Mouse (Mus musculus) testis, adult 2 months (tissue): ENCODE measurements at regions not wholly inside any gene's neighbourhood (a gene's known extent, or its start where the extent isn't known, plus 50 kb on each side); places are given as distances from the start of the nearest gene placed in this dataset.

Source experiments
- H3K27ac ChIP-seq: fragments of 200-500 bp; 2 replicates; pipeline ENCODE4 v1.5.1; 2012; ENCODE audit warnings: low read depth, low read length; ENCODE audit not compliant: control insufficient read depth, insufficient read depth
- H3K27me3 ChIP-seq: fragments of 200-500 bp; 2 replicates; pipeline ENCODE4 v1.6.1; 2012; ENCODE audit warnings: mild to moderate bottlenecking, low read length, moderate library complexity; ENCODE audit not compliant: control insufficient read depth, insufficient read depth
- H3K36me3 ChIP-seq: fragments of 200-500 bp; 2 replicates; pipeline ENCODE4 v1.6.1; 2012; ENCODE audit warnings: mild to moderate bottlenecking, low read length; ENCODE audit not compliant: control insufficient read depth, insufficient read depth
- H3K4me1 ChIP-seq: fragments of 200-500 bp; 2 replicates; pipeline ENCODE4 v1.6.1; 2012; ENCODE audit warnings: low read length; ENCODE audit not compliant: control insufficient read depth, insufficient read depth
- H3K4me3 ChIP-seq: fragments of 200-500 bp; 2 replicates; pipeline ENCODE4 v1.5.1; 2012; ENCODE audit warnings: low read depth, mild to moderate bottlenecking, low read length, moderate library complexity, mixed read lengths; ENCODE audit not compliant: control insufficient read depth
- CTCF ChIP-seq: fragments of 200-500 bp; IDR thresholded peaks from 2 replicates; pipeline ENCODE4 v1.5.1; 2012; ENCODE audit warnings: low read depth, mild to moderate bottlenecking, inconsistent platforms, low read length, moderate library complexity; ENCODE audit not compliant: control insufficient read depth, insufficient read depth, insufficient replicate concordance
- POLR2A ChIP-seq: fragments of 200-500 bp; IDR thresholded peaks from 2 replicates; pipeline ENCODE4 v1.6.1; 2012; ENCODE audit warnings: low read depth, mild to moderate bottlenecking, inconsistent platforms, low read length, moderate library complexity; ENCODE audit not compliant: control insufficient read depth

DNA sequence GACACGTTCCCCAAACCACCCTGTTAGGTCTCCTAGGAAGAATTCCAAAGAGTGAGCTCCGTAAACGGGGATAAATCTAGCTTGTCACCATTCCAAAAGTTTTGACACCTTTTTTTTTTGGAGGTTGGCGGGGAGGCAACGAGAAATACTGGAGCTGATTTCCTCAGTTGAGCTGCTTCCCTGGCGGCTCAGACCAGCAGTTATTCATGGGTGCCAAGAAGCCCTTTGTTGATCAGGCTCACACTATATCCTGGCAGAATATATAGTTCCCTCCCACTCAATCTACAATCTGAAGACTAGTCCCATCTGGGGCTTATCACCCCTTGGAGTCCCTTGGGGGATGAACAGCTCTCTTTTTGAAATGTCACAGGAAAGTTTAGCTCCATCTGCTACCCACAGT lies 77.5 kb upstream of the Tiam2 start:
- no peak overlapping the region for H3K4me3 ChIP-seq
- no peak overlapping the region for H3K27ac ChIP-seq
- TF ChIP-seq POLR2A (no peak), CTCF (no peak)
- no peaks in the 10 kb centered on the region for H3K27me3 ChIP-seq
- H3K4me1 ChIP-seq: no peaks in the 10 kb centered on the region
- no peaks in the 10 kb centered on the region for H3K36me3 ChIP-seq

GRCm38 (mm10) chr17:3249320-3249719 lies 77.1 kb upstream of the Tiam2 start:
- no peak overlapping the region for H3K27ac ChIP-seq

DNA sequence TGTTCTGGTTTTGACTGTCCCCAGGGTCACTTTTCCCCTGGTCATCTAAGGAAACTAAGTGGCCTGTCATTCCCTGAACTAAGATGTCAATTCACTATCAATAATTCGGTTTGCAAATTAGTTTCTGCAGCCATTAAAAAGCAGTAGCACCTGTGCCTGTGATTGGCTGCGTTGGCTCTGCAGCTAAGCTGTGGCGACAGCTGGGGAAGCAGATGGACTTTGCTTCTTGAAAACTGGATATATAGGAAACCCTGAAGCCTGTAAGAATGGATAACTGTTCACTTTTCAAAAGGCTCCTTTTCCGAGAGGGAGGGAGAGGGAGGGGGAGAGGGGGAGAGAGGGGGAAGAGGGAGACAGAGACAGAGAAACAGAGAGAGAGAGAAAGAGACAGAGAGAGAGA lies 75.2 kb upstream of the Tiam2 start:
- no peaks in the 10 kb centered on the region for H3K27me3 ChIP-seq
- H3K4me1 ChIP-seq: no peaks in the 10 kb centered on the region
- no peak overlapping the region for H3K4me3 ChIP-seq
- TF ChIP-seq CTCF: no peak
- TF ChIP-seq POLR2A: no peak
- H3K36me3 ChIP-seq: no peaks in the 10 kb centered on the region
- H3K27ac ChIP-seq: no peak overlapping the region

More at GRCm38 (mm10) chr17:3249320-3249719, 77.1 kb upstream of the Tiam2 start:
- Histone ChIP-seq H3K4me3 (no peak overlapping the region), H3K36me3 (no peaks in the 10 kb centered on the region), H3K27me3 (no peaks in the 10 kb centered on the region), H3K4me1 (no peaks in the 10 kb centered on the region)
- TF ChIP-seq CTCF (no peak), POLR2A (no peak)

DNA sequence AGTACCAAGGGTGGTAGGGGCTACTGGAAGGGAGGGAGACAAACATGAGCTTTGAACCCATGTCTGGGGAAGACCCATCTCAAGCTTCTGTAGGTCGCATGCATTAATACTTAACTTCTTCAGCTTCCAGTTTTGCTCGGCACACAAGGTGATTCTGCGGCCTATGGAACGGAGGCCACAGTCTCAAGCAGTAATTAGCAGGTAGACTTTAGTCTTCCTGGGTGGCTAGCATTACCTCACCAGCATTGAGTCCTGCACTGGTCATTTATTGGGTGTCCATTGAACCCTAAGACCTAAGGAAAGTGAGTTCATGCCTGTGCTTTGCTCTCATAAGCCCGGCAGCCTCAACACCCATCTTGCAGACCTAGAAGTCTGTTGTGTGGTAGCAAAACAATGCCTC lies 74.4 kb upstream of the Tiam2 start:
- no peaks in the 10 kb centered on the region for H3K4me1 ChIP-seq
- no peak overlapping the region for H3K4me3 ChIP-seq
- no peak for TF ChIP-seq CTCF
- TF ChIP-seq POLR2A: no peak
- no peaks in the 10 kb centered on the region for H3K27me3 ChIP-seq
- no peaks in the 10 kb centered on the region for H3K36me3 ChIP-seq
- no peak overlapping the region for H3K27ac ChIP-seq

GRCm38 (mm10) chr17:3253508-3254176 lies 72.7 kb upstream of the Tiam2 start:
- TF ChIP-seq CTCF (no peak), POLR2A (no peak)
- Histone ChIP-seq H3K4me1 (peaks cover 2% of the 10 kb centered on the region; the same call in 1 of the 2 replicates), H3K27ac (no peak overlapping the region), H3K36me3 (no peaks in the 10 kb centered on the region), H3K4me3 (no peak overlapping the region), H3K27me3 (no peaks in the 10 kb centered on the region)

DNA sequence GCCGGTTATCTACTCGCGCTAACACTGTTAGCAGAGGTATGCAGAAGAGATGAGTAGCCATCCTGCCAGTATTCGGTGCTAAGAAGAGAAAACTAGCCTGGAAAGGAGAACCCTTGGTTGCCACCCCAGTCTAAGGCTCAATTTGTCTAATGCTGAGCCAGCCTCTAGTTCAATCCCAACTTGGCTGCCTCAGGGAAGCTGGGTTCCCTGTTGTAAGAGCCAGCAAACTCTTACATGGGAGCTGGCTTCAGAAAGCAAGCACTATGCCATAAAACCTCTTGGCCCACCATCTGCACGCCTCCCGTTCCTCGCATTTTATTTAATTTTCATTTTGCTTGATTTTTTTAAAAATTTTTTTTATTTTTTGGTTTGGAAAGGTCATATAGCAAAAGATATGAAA lies 69.6 kb upstream of the Tiam2 start:
- peaks cover 2% of the 10 kb centered on the region; the same call in 1 of the 2 replicates for H3K4me1 ChIP-seq
- no peaks in the 10 kb centered on the region for H3K36me3 ChIP-seq
- no peak overlapping the region for H3K4me3 ChIP-seq
- H3K27me3 ChIP-seq: no peaks in the 10 kb centered on the region
- no peak overlapping the region for H3K27ac ChIP-seq
- no peak for TF ChIP-seq CTCF
- no peak for TF ChIP-seq POLR2A

- peaks cover 2% of the 10 kb centered on the region; the same call in 1 of the 2 replicates for H3K4me1 ChIP-seq
- no peak overlapping the region for H3K27ac ChIP-seq
- no peaks in the 10 kb centered on the region for H3K36me3 ChIP-seq
- TF ChIP-seq POLR2A (no peak), CTCF (no peak)
- H3K4me3 ChIP-seq: no peak overlapping the region
- no peaks in the 10 kb centered on the region for H3K27me3 ChIP-seq
Observed at GRCm38 (mm10) chr17:3258811-3259510, 67.4 kb upstream of the Tiam2 start.
